Mouse (Mus musculus): Measurements from ENCODE around the gene Gja6. TPM values are rescaled to one million over a fixed set of nuclear protein-coding genes. Genes with fewer than 3 reads are reported as not detected.

The Gja6 gene
- polyA plus RNA-seq (2016; fragmentation: Nextera tagmentation; extraction: Ambion mirVana) = 0.14 TPM in 1 of 2 replicates, not detected in the other

- Histone ChIP-seq H3K27ac (no peak within 1 kb of the TSS), H3K36me3 (no peaks in the 10 kb centered on the region), H3K9me3 (no peaks in the 10 kb centered on the region), H3K4me3 (replicated peaks) (no peak within 1 kb of the TSS), H3K9ac (replicated peaks) (no peak within 1 kb of the TSS), H3K4me2 (no peak within 1 kb of the TSS), H3K4me1 (replicated peaks) (no peaks in the 10 kb centered on the region), H3K27me3 (peaks cover 34% of the 10 kb centered on the region)
- WGBS = 72% methylated on average over 4 of the region's 4 CpGs
- ATAC-seq (ENCODE audit: insufficient number of reproducible peaks, insufficient read depth, low FRiP score, low TSS enrichment, low read depth) = no peak
These were observed at the start of gene Gja6 for GRCm38 (mm10) chrX:160906952-160907351. TSS of gene Gja6 (minus strand) at chrX:160907052.

GRCm38 (mm10) chrX:160949583-160949982 lies 42.7 kb upstream of the Gja6 start:
- 90% methylated on average over 2 of the region's 2 CpGs for WGBS
- ATAC-seq (ENCODE audit: insufficient number of reproducible peaks, insufficient read depth, low FRiP score, low TSS enrichment, low read depth) = no peak
- Histone ChIP-seq H3K4me1 (replicated peaks) (no peaks in the 10 kb centered on the region), H3K4me2 (no peak overlapping the region), H3K36me3 (no peaks in the 10 kb centered on the region), H3K9ac (replicated peaks) (no peak overlapping the region), H3K27ac (no peak overlapping the region), H3K27me3 (peaks cover 17% of the 10 kb centered on the region), H3K4me3 (replicated peaks) (no peak overlapping the region), H3K9me3 (no peaks in the 10 kb centered on the region)

GRCm38 (mm10) chrX:160944722-160945121 lies 37.9 kb upstream of the Gja6 start:
- H3K4me2 ChIP-seq = no peak overlapping the region
- H3K27me3 ChIP-seq = peaks cover 14% of the 10 kb centered on the region
- no peak overlapping the region for H3K9ac ChIP-seq (replicated peaks)
- 88% methylated on average over 4 of the region's 4 CpGs for WGBS
- no peaks in the 10 kb centered on the region for H3K9me3 ChIP-seq
- H3K36me3 ChIP-seq = no peaks in the 10 kb centered on the region
- no peaks in the 10 kb centered on the region for H3K4me1 ChIP-seq (replicated peaks)
- no peak overlapping the region for H3K4me3 ChIP-seq (replicated peaks)
- ATAC-seq (ENCODE audit: insufficient number of reproducible peaks, insufficient read depth, low FRiP score, low TSS enrichment, low read depth) = no peak
- H3K27ac ChIP-seq = no peak overlapping the region

GRCm38 (mm10) chrX:160935541-160935940 lies 28.7 kb upstream of the Gja6 start:
- no peak overlapping the region for H3K9ac ChIP-seq (replicated peaks)
- H3K4me1 ChIP-seq (replicated peaks) = no peaks in the 10 kb centered on the region
- no peaks in the 10 kb centered on the region for H3K9me3 ChIP-seq
- 43% methylated on average over 1 of the region's 1 CpGs for WGBS
- H3K36me3 ChIP-seq = no peaks in the 10 kb centered on the region
- H3K4me2 ChIP-seq = no peak overlapping the region
- peaks cover 6% of the 10 kb centered on the region; the same call in 1 of the 2 replicates for H3K27me3 ChIP-seq
- H3K27ac ChIP-seq = no peak overlapping the region
- ATAC-seq (ENCODE audit: insufficient number of reproducible peaks, insufficient read depth, low FRiP score, low TSS enrichment, low read depth) = no peak
- no peak overlapping the region for H3K4me3 ChIP-seq (replicated peaks)

GRCm38 (mm10) chrX:160930656-160931055 lies 23.8 kb upstream of the Gja6 start:
- H3K27ac ChIP-seq = no peak overlapping the region
- ATAC-seq (ENCODE audit: insufficient number of reproducible peaks, insufficient read depth, low FRiP score, low TSS enrichment, low read depth) = no peak

GRCm38 (mm10) chrX:160928870-160929269 lies 22.0 kb upstream of the Gja6 start:
- 83% methylated on average over 1 of the region's 1 CpGs for WGBS

More at GRCm38 (mm10) chrX:160930656-160931055, 23.8 kb upstream of the Gja6 start:
- Histone ChIP-seq H3K4me3 (replicated peaks) (no peak overlapping the region), H3K4me1 (replicated peaks) (no peaks in the 10 kb centered on the region), H3K36me3 (no peaks in the 10 kb centered on the region), H3K4me2 (no peak overlapping the region), H3K27me3 (0 out of 2 replicates have a peak, but pooled peaks cover 3% of the 10 kb centered on the region), H3K9me3 (no peaks in the 10 kb centered on the region), H3K9ac (replicated peaks) (no peak overlapping the region)

GRCm38 (mm10) chrX:160919022-160919637 lies 12.3 kb upstream of the Gja6 start:
- no peak overlapping the region for H3K9ac ChIP-seq (replicated peaks)
- H3K27me3 ChIP-seq = peaks cover 5% of the 10 kb centered on the region; the same call in 1 of the 2 replicates
- no peak overlapping the region for H3K4me2 ChIP-seq
- H3K9me3 ChIP-seq = no peaks in the 10 kb centered on the region
- no peaks in the 10 kb centered on the region for H3K4me1 ChIP-seq (replicated peaks)
- H3K27ac ChIP-seq = no peak overlapping the region
- no peak for ATAC-seq (ENCODE audit: insufficient number of reproducible peaks, insufficient read depth, low FRiP score, low TSS enrichment, low read depth)
- no peak overlapping the region for H3K4me3 ChIP-seq (replicated peaks)
- H3K36me3 ChIP-seq = no peaks in the 10 kb centered on the region
- 88% methylated on average over 3 of the region's 3 CpGs for WGBS

More at GRCm38 (mm10) chrX:160928870-160929269, 22.0 kb upstream of the Gja6 start:
- no peaks in the 10 kb centered on the region for H3K36me3 ChIP-seq
- H3K27ac ChIP-seq = no peak overlapping the region
- no peak overlapping the region for H3K9ac ChIP-seq (replicated peaks)
- no peaks in the 10 kb centered on the region for H3K9me3 ChIP-seq
- H3K27me3 ChIP-seq = 0 out of 2 replicates have a peak, but pooled peaks cover 3% of the 10 kb centered on the region
- H3K4me1 ChIP-seq (replicated peaks) = no peaks in the 10 kb centered on the region
- no peak overlapping the region for H3K4me3 ChIP-seq (replicated peaks)
- no peak overlapping the region for H3K4me2 ChIP-seq
- ATAC-seq (ENCODE audit: insufficient number of reproducible peaks, insufficient read depth, low FRiP score, low TSS enrichment, low read depth) = no peak

GRCm38 (mm10) chrX:160906477-160906876 lies 375 bp downstream of the Gja6 start:
- no peak overlapping the region for H3K4me2 ChIP-seq
- no peak for ATAC-seq (ENCODE audit: insufficient number of reproducible peaks, insufficient read depth, low FRiP score, low TSS enrichment, low read depth)

GRCm38 (mm10) chrX:160905913-160906312 lies 939 bp downstream of the Gja6 start:
- WGBS = 63% methylated on average over 4 of the region's 4 CpGs
- no peak for ATAC-seq (ENCODE audit: insufficient number of reproducible peaks, insufficient read depth, low FRiP score, low TSS enrichment, low read depth)
- H3K27me3 ChIP-seq = peaks cover 28% of the 10 kb centered on the region

More at GRCm38 (mm10) chrX:160906477-160906876, 375 bp downstream of the Gja6 start:
- Histone ChIP-seq H3K27ac (no peak overlapping the region), H3K4me1 (replicated peaks) (no peaks in the 10 kb centered on the region), H3K9me3 (no peaks in the 10 kb centered on the region), H3K4me3 (replicated peaks) (no peak overlapping the region), H3K36me3 (no peaks in the 10 kb centered on the region), H3K9ac (replicated peaks) (no peak overlapping the region), H3K27me3 (peaks cover 31% of the 10 kb centered on the region)
- WGBS = 87% methylated on average over 4 of the region's 4 CpGs

GRCm38 (mm10) chrX:160905041-160905678 lies 1.7 kb downstream of the Gja6 start:
- no peak overlapping the region for H3K27ac ChIP-seq
- peaks cover 26% of the 10 kb centered on the region for H3K27me3 ChIP-seq
- no peaks in the 10 kb centered on the region for H3K9me3 ChIP-seq
- H3K9ac ChIP-seq (replicated peaks) = no peak overlapping the region
- no peak for ATAC-seq (ENCODE audit: insufficient number of reproducible peaks, insufficient read depth, low FRiP score, low TSS enrichment, low read depth)
- no peak overlapping the region for H3K4me3 ChIP-seq (replicated peaks)
- no peaks in the 10 kb centered on the region for H3K4me1 ChIP-seq (replicated peaks)
- no peaks in the 10 kb centered on the region for H3K36me3 ChIP-seq
- 69% methylated on average over 2 of the region's 2 CpGs for WGBS
- no peak overlapping the region for H3K4me2 ChIP-seq

More at GRCm38 (mm10) chrX:160905913-160906312, 939 bp downstream of the Gja6 start:
- H3K36me3 ChIP-seq = no peaks in the 10 kb centered on the region
- H3K4me3 ChIP-seq (replicated peaks) = no peak overlapping the region
- H3K4me1 ChIP-seq (replicated peaks) = no peaks in the 10 kb centered on the region
- no peak overlapping the region for H3K4me2 ChIP-seq
- H3K9me3 ChIP-seq = no peaks in the 10 kb centered on the region
- no peak overlapping the region for H3K9ac ChIP-seq (replicated peaks)
- H3K27ac ChIP-seq = no peak overlapping the region

- ATAC-seq (ENCODE audit: insufficient number of reproducible peaks, insufficient read depth, low FRiP score, low TSS enrichment, low read depth) = no peak
- H3K27ac ChIP-seq = no peak overlapping the region
- whole genome bisulfite sequencing = 94% methylated on average over 2 of the region's 2 CpGs
- H3K27me3 ChIP-seq = peaks cover 34% of the 10 kb centered on the region
- no peak overlapping the region for H3K4me3 ChIP-seq (replicated peaks)
- H3K9me3 ChIP-seq = no peaks in the 10 kb centered on the region
- no peak overlapping the region for H3K4me2 ChIP-seq
- H3K4me1 ChIP-seq (replicated peaks) = no peaks in the 10 kb centered on the region
- H3K9ac ChIP-seq (replicated peaks) = no peak overlapping the region
- no peaks in the 10 kb centered on the region for H3K36me3 ChIP-seq
These were observed 5.7 kb downstream of the Gja6 start for GRCm38 (mm10) chrX:160901118-160901517.

Measured in limb, embryonic 12.5 days (tissue).